Mouse (Mus musculus): ENCODE measurements at regions not wholly inside any gene's neighbourhood (a gene's known extent, or its start where the extent isn't known, plus 50 kb on each side); places are given as distances from the start of the nearest gene placed in this dataset.

GRCm38 (mm10) chr6:93411077-93411452 is 467.8 kb upstream of the Adamts9 start:
- Histone ChIP-seq H3K36me3 (replicated peaks in 1 of 2; ENCODE audit: control insufficient read depth in 1 of 2, insufficient read depth in 1 of 2, low read length in 1 of 2) (no peaks in the 10 kb centered on the region), H3K79me2 (replicated peaks; ENCODE audit: control insufficient read depth, extremely low read depth, insufficient read depth, poor library complexity, severe bottlenecking) (no peaks in the 10 kb centered on the region), H3K27me3 (replicated peaks) (no peaks in the 10 kb centered on the region), H3K27ac (ENCODE audit: insufficient read depth, low read depth) (no peak overlapping the region), H3K9ac (ENCODE audit: insufficient read depth, low read depth) (no peak overlapping the region), H3K4me1 (ENCODE audit: control insufficient read depth in 1 of 2, insufficient read depth in 2 of 2) (no peaks in the 10 kb centered on the region), H3K4me3 (replicated peaks in 1 of 3; ENCODE audit: low read depth in 2 of 3, low read length in 2 of 3, poor library complexity in 1 of 3) (no peak overlapping the region), H3K9me3 (replicated peaks; ENCODE audit: low read length) (peaks cover 67% of the 10 kb centered on the region), H3K4me2 (ENCODE audit: insufficient read depth, low read depth, poor library complexity, severe bottlenecking) (no peak overlapping the region)
- dilution Hi-C loops (cut with MboI; ENCODE audit: extremely low pct_ligation_motif_present, extremely low pct_unique_long_range_greater_than_20kb, low sequenced_read_pairs), result no loop called here
- TF ChIP-seq CTCF (conservative IDR thresholded peaks at IDR 0.05 in 1 of 2, IDR thresholded peaks at IDR 0.05 in 1 of 2; ENCODE audit: low read depth in 2 of 2, low read length in 2 of 2) (no peak), TCF12 (IDR thresholded peaks at IDR 0.05; ENCODE audit: low read depth, low read length) (no peak), ZNF384 (IDR thresholded peaks at IDR 0.05; ENCODE audit: low read depth, low read length) (no peak), MAX (IDR thresholded peaks at IDR 0.05; ENCODE audit: low read length) (no peak), NELFE (IDR thresholded peaks at IDR 0.05; ENCODE audit: low read depth, low read length) (no peak), POLR2AphosphoS2 (IDR thresholded peaks at IDR 0.05; ENCODE audit: low read depth, low read length) (no peak), E2F4 (IDR thresholded peaks at IDR 0.05; ENCODE audit: insufficient replicate concordance, low read depth, low read length) (no peak), MEF2A (IDR thresholded peaks at IDR 0.05; ENCODE audit: borderline replicate concordance, low read depth, low read length) (no peak), USF1 (IDR thresholded peaks at IDR 0.05; ENCODE audit: low read depth, low read length) (no peak), BHLHE40 (IDR thresholded peaks at IDR 0.05; ENCODE audit: low read depth, low read length) (no peak), POLR2A (IDR thresholded peaks at IDR 0.05; ENCODE audit: low read depth, low read length) (no peak), MAZ (IDR thresholded peaks at IDR 0.05; ENCODE audit: low read depth, low read length) (no peak), CHD2 (IDR thresholded peaks at IDR 0.05; ENCODE audit: low read length) (no peak), RCOR1 (conservative IDR thresholded peaks at IDR 0.05; ENCODE audit: low read depth, low read length) (no peak), MXI1 (IDR thresholded peaks at IDR 0.05; ENCODE audit: low read depth, low read length) (no peak), EP300 (IDR thresholded peaks at IDR 0.05; ENCODE audit: low read length) (no peak), JUN (IDR thresholded peaks at IDR 0.05; ENCODE audit: insufficient read depth, low read depth, low read length) (no peak)
- in situ Hi-C loops (cut with MboI; ENCODE audit: low pct_ligation_motif_present, low pct_unique_long_range_greater_than_20kb, low sequenced_read_pairs), result no loop called here
- no peak for DNase-seq (ENCODE audit: extremely low read depth)

- no peak for DNase-seq (ENCODE audit: extremely low read depth)
- in situ Hi-C loops (cut with MboI; ENCODE audit: low pct_ligation_motif_present, low pct_unique_long_range_greater_than_20kb, low sequenced_read_pairs) (no loop called here), dilution Hi-C loops (cut with MboI; ENCODE audit: extremely low pct_ligation_motif_present, extremely low pct_unique_long_range_greater_than_20kb, low sequenced_read_pairs) (no loop called here)
- Histone ChIP-seq H3K9ac (ENCODE audit: insufficient read depth, low read depth) (no peak overlapping the region), H3K4me3 (replicated peaks in 1 of 3; ENCODE audit: low read depth in 2 of 3, low read length in 2 of 3, poor library complexity in 1 of 3) (no peak overlapping the region), H3K36me3 (replicated peaks in 1 of 2; ENCODE audit: control insufficient read depth in 1 of 2, insufficient read depth in 1 of 2, low read length in 1 of 2) (no peaks in the 10 kb centered on the region), H3K4me2 (ENCODE audit: insufficient read depth, low read depth, poor library complexity, severe bottlenecking) (no peak overlapping the region), H3K4me1 (ENCODE audit: control insufficient read depth in 1 of 2, insufficient read depth in 2 of 2) (no peaks in the 10 kb centered on the region), H3K27me3 (replicated peaks) (no peaks in the 10 kb centered on the region), H3K27ac (ENCODE audit: insufficient read depth, low read depth) (no peak overlapping the region), H3K9me3 (replicated peaks; ENCODE audit: low read length) (peaks cover 66% of the 10 kb centered on the region), H3K79me2 (replicated peaks; ENCODE audit: control insufficient read depth, extremely low read depth, insufficient read depth, poor library complexity, severe bottlenecking) (no peaks in the 10 kb centered on the region)
- no peak for TF ChIP-seq BHLHE40 (IDR thresholded peaks at IDR 0.05; ENCODE audit: low read depth, low read length)
- TF ChIP-seq POLR2AphosphoS2 (IDR thresholded peaks at IDR 0.05; ENCODE audit: low read depth, low read length), result no peak
- TF ChIP-seq NRF1 (IDR thresholded peaks at IDR 0.05; ENCODE audit: low read depth, low read length), result no peak
- TF ChIP-seq SIN3A (IDR thresholded peaks at IDR 0.05; ENCODE audit: low read length), result no peak
- no peak for TF ChIP-seq USF2 (conservative IDR thresholded peaks at IDR 0.05; ENCODE audit: low read depth, low read length)
- no peak for TF ChIP-seq ZMIZ1 (IDR thresholded peaks at IDR 0.05; ENCODE audit: low read depth, low read length)
- no peak for TF ChIP-seq TCF12 (IDR thresholded peaks at IDR 0.05; ENCODE audit: low read depth, low read length)
- TF ChIP-seq JUN (IDR thresholded peaks at IDR 0.05; ENCODE audit: insufficient read depth, low read depth, low read length), result no peak
- TF ChIP-seq ZKSCAN1 (IDR thresholded peaks at IDR 0.05; ENCODE audit: borderline replicate concordance, low read depth, low read length), result no peak
- TF ChIP-seq MAZ (IDR thresholded peaks at IDR 0.05; ENCODE audit: low read depth, low read length), result no peak
- TF ChIP-seq JUND (conservative IDR thresholded peaks at IDR 0.05; ENCODE audit: low read depth, low read length), result no peak
- no peak for TF ChIP-seq PAX5 (IDR thresholded peaks at IDR 0.05; ENCODE audit: low read length)
- no peak for TF ChIP-seq SMC3 (IDR thresholded peaks at IDR 0.05; ENCODE audit: low read depth, low read length)
- TF ChIP-seq EP300 (IDR thresholded peaks at IDR 0.05; ENCODE audit: low read length), result no peak
- no peak for TF ChIP-seq GABPA (IDR thresholded peaks at IDR 0.05; ENCODE audit: insufficient replicate concordance, low read depth, low read length)
- TF ChIP-seq POLR2A (IDR thresholded peaks at IDR 0.05; ENCODE audit: low read depth, low read length), result no peak
- TF ChIP-seq KAT2A (IDR thresholded peaks at IDR 0.05; ENCODE audit: insufficient replicate concordance, low read length), result no peak
- TF ChIP-seq ZC3H11A (IDR thresholded peaks at IDR 0.05; ENCODE audit: low read depth, low read length), result no peak
- no peak for TF ChIP-seq TBP (conservative IDR thresholded peaks at IDR 0.05; ENCODE audit: low read depth, low read length)
Measured at GRCm38 (mm10) chr6:93410416-93411076, 467.3 kb upstream of the Adamts9 start.
